Mouse (Mus musculus) liver, embryonic 14.5 days (tissue): ENCODE data around the gene Sema5a. TPM values are rescaled to one million over a fixed set of nuclear protein-coding genes. Genes with fewer than 3 reads are reported as not detected.

Experiments
- ATAC-seq: fragments of 200-750 bp; cut with Nextera tagmentation; 2 replicates; pipeline ENCODE4 v1.8.0; 2017; ENCODE audit warnings: moderate number of reproducible peaks, mild to moderate bottlenecking, moderate library complexity; ENCODE audit not compliant: insufficient read depth
- DNase-seq, 3 experiments: peaks; one replicate each; pipeline ENCODE4 v3.0.0-alpha.2; 2012 to 2013; ENCODE audit warnings: low read depth in 3 of 3, low spot score in 3 of 3
- H3K27ac ChIP-seq: fragments of 300-500 bp; sonication (generic); 2 replicates; pipeline ENCODE4 v1.5.1; 2014; ENCODE audit warnings: moderate library complexity, mild to moderate bottlenecking, control low read depth, inconsistent platforms
- H3K27me3 ChIP-seq: fragments of 300-500 bp; sonication (generic); 2 replicates; pipeline ENCODE4 v1.6.1; 2014; ENCODE audit warnings: mild to moderate bottlenecking, low read length, moderate library complexity; ENCODE audit not compliant: control insufficient read depth, insufficient read depth
- H3K36me3 ChIP-seq: fragments of 300-500 bp; sonication (generic); replicated peaks from 2 replicates; pipeline ENCODE4 v1.6.1; 2014; ENCODE audit warnings: low read depth; ENCODE audit not compliant: control insufficient read depth, insufficient read depth
- H3K4me1 ChIP-seq, 2 experiments: fragments of 200-500 bp in 1 of 2; fragments of 300-500 bp in 1 of 2; sonication (generic) in 1 of 2; replicated peaks; 2 replicates each; pipeline ENCODE4 v1.6.1; 2012 to 2014; ENCODE audit warnings: antibody characterized with exemption in 1 of 2, inconsistent platforms in 1 of 2, low read length in 1 of 2; ENCODE audit not compliant: control insufficient read depth in 2 of 2, insufficient read depth in 2 of 2
- H3K4me2 ChIP-seq: fragments of 300-500 bp; sonication (generic); 2 replicates; pipeline ENCODE4 v1.6.1; 2014; ENCODE audit warnings: low read depth, mild to moderate bottlenecking, control low read depth, moderate library complexity
- H3K4me3 ChIP-seq, 2 experiments: fragments of 200-500 bp in 1 of 2; fragments of 300-500 bp in 1 of 2; sonication (generic) in 1 of 2; 2 replicates each; pipeline ENCODE4 v1.5.1; 2012 to 2014; ENCODE audit warnings: low read depth in 2 of 2, low read length in 2 of 2, mild to moderate bottlenecking in 2 of 2, control low read depth in 1 of 2, inconsistent platforms in 1 of 2, moderate library complexity in 1 of 2; ENCODE audit not compliant: insufficient read depth in 1 of 2
- H3K9ac ChIP-seq: fragments of 300-500 bp; sonication (generic); replicated peaks from 2 replicates; pipeline ENCODE4 v1.6.1; 2014; ENCODE audit warnings: mild to moderate bottlenecking, control low read depth, moderate library complexity
- H3K9me3 ChIP-seq: fragments of 300-500 bp; sonication (generic); 2 replicates; pipeline ENCODE4 v1.6.1; 2016; ENCODE audit warnings: low read length, mixed read lengths; ENCODE audit not compliant: control insufficient read depth
- CTCF ChIP-seq: IDR thresholded peaks from 2 replicates; pipeline ENCODE4 v1.5.1; 2016; ENCODE audit warnings: antibody characterized with exemption, low read depth, control low read depth
- EP300 ChIP-seq: IDR thresholded peaks from 2 replicates; pipeline ENCODE4 v1.6.1; 2016; ENCODE audit warnings: antibody characterized with exemption, low read depth
- WGBS: fragments of 180-500 bp; shearing (Covaris S2); extraction: QIAGEN DNeasy Blood & Tissue Kit; methylation state at CpG from one replicate; pipeline ENCODE4 v1.1.7; 2014; ENCODE audit not compliant: insufficient replicate concordance; 5-methylcytosine and 5-hydroxymethylcytosine counted together
- polyA plus RNA-seq, 2 experiments: library from polyadenylated mRNA; depleted of rRNA in 1 of 2; stranded (reverse) in 1 of 2; unstranded in 1 of 2; fragments of >200 nt; fragmentation: Nextera tagmentation in 1 of 2; extraction: Ambion mirVana in 1 of 2; gene quantifications; 2 replicates each; pipeline versions ENCODE4 v1.2.1 to v1.2.3; 2012 to 2014

Gene Sema5a
- polyA plus RNA-seq, 2 experiments = 0.29 to 0.35 TPM

- WGBS = 17% methylated on average over 3 of the region's 3 CpGs
- H3K9ac ChIP-seq = no peak overlapping the region
- no peak overlapping the region for H3K27ac ChIP-seq
- H3K36me3 ChIP-seq = no peaks in the 10 kb centered on the region
- H3K27me3 ChIP-seq = no peaks in the 10 kb centered on the region
- H3K9me3 ChIP-seq = no peaks in the 10 kb centered on the region
- DNase-seq (no peak), ATAC-seq (no peak)
- TF ChIP-seq CTCF = peak; percentile 46
- no peak for TF ChIP-seq EP300
- H3K4me1 ChIP-seq = no peaks in the 10 kb centered on the region
- no peak overlapping the region for H3K4me2 ChIP-seq
- no peak overlapping the region for H3K4me3 ChIP-seq
Measured at GRCm38 (mm10) chr15:32730839-32731238, 486.2 kb downstream of the Sema5a start.

Other genes starting within 250 kb of the Sema5a start
- not detected in 2 replicates for gene Tas2r119, start 67.5 kb upstream of the Sema5a start, polyA plus RNA-seq (2012; rRNA removed)
- not detected in 2 replicates for gene Tas2r119, start 67.5 kb upstream of the Sema5a start, polyA plus RNA-seq (2014; fragmentation: Nextera tagmentation; extraction: Ambion mirVana)